ENCODE assay signal across 9 mouse cellular contexts in the genomic region with DNA sequence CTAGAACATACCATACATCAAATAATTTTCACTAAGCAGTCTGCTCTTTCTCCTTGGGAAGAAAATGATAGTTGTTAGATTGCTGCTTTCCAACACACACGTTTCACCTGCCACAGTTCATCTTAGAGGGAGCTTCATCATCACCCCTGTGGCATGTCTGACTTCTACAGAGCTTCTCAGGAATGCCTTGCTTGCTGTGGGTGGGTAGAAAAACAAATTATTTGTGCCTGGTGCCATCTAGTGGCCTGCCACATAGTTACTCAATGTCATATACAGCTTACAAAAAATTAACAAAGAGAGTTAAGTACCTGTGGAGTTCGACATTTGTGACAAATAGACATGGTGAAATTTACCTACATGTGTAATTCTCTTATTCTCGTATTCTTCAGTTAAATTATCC.
DNase-seq lines count a peak whose midpoint lies in the region; ATAC-seq and TF ChIP-seq lines count a peak whose summit lies in the region.
"Had no signal": no experiment of that assay in that cellular context is flagged by ENCODE, and none has a peak within 500 bp of the region (broad histone marks: within the 10 kb centered on the region; RNA-seq: fewer than 3 reads in every experiment).

No protein-coding gene starts in this region.

- H3K9me3 ChIP-seq in liver, embryonic 14.5 days (ENCODE audit: control insufficient read depth, low read length), result no peaks in the 10 kb centered on the region
- H3K9me3 ChIP-seq: neural tube, embryonic 13.5 days had no signal

- H3K4me1 ChIP-seq in liver, embryonic 14.5 days (replicated peaks; ENCODE audit: control insufficient read depth in 2 of 2, insufficient read depth in 2 of 2, low read length in 1 of 2), result no peaks in the 10 kb centered on the region
- H3K4me1 ChIP-seq: neural tube, embryonic 13.5 days had no signal

- TF ChIP-seq CTCF in liver, embryonic 14.5 days (IDR thresholded peaks at IDR 0.05; ENCODE audit: low read depth), result peak; percentile 39

- H3K4me2 ChIP-seq in liver, embryonic 14.5 days (ENCODE audit: low read depth), result no peak overlapping the region
- H3K4me2 ChIP-seq: neural tube, embryonic 13.5 days had no signal

- no peak overlapping the region for H3K27ac ChIP-seq in liver, embryonic 14.5 days
- H3K27ac ChIP-seq: neural tube, embryonic 13.5 days had no signal

- H3K27me3 ChIP-seq in liver, embryonic 14.5 days (ENCODE audit: control insufficient read depth, insufficient read depth, low read length), result no peaks in the 10 kb centered on the region
- H3K27me3 ChIP-seq: neural tube, embryonic 13.5 days had no signal

- H3K36me3 ChIP-seq in liver, embryonic 14.5 days (replicated peaks; ENCODE audit: control insufficient read depth, insufficient read depth, low read depth), result no peaks in the 10 kb centered on the region

- WGBS in liver, embryonic 14.5 days (ENCODE audit: insufficient replicate concordance), result 11% methylated on average over 3 of the region's 3 CpGs

- peak; percentile 25 for DNase-seq in thymus, postnatal 4 days
- no peak for DNase-seq in thymus, postnatal 36 days
- peak; percentile 72 for DNase-seq in cerebellum, adult 11-12 months
- peak; percentile 59 for DNase-seq in forelimb bud, embryonic 11.5 days (ENCODE audit: low read depth, low spot score)
- peak; percentile 77 for DNase-seq in kidney, postnatal 14 days
- DNase-seq in liver, embryonic 14.5 days (ENCODE audit: low read depth in 3 of 3, low spot score in 3 of 3), result no peak
- peak; percentile 43 for DNase-seq in retina, postnatal 7 days (ENCODE audit: low read depth, low spot score)

- H3K4me3 ChIP-seq in liver, embryonic 14.5 days (ENCODE audit: insufficient read depth in 1 of 2, low read depth in 2 of 2, low read length in 2 of 2), result no peak overlapping the region
- H3K4me3 ChIP-seq: neural tube, embryonic 13.5 days had no signal

- ATAC-seq in liver, embryonic 14.5 days (ENCODE audit: insufficient read depth), result no peak
- ATAC-seq in monocyte, adult 5-6 weeks (replicated peaks; ENCODE audit: insufficient number of reproducible peaks, low FRiP score, low TSS enrichment, poor library complexity, severe bottlenecking), result no peak

- TF ChIP-seq EP300 in liver, embryonic 14.5 days (IDR thresholded peaks at IDR 0.05; ENCODE audit: low read depth), result no peak

- no peak overlapping the region for H3K9ac ChIP-seq in liver, embryonic 14.5 days (replicated peaks)
- H3K9ac ChIP-seq: neural tube, embryonic 13.5 days had no signal

Comparison
In these comparisons a context has a peak if more than half of its experiments do, and no peak if none do; other contexts are left out.
1. DNase-seq: peak in thymus, postnatal 4 days (single experiment), cerebellum, adult 11-12 months (single experiment), forelimb bud, embryonic 11.5 days (single experiment), kidney, postnatal 14 days (single experiment) and retina, postnatal 7 days (single experiment); none in thymus, postnatal 36 days (0 of 2) and liver, embryonic 14.5 days (0 of 3).